Mouse (Mus musculus) testis, postnatal 10 days (tissue): ENCODE results near the gene Olfr57.
"Not testable (repeated sequence)": the region's sequence is repeated elsewhere in the genome, so short reads cannot be mapped to it uniquely, and the experiment has no call there.

Source experiments
- DNase-seq: peaks from one replicate; pipeline ENCODE4 v3.0.0; 2021; ENCODE audit warnings: low spot score

Gene Olfr57

DNA sequence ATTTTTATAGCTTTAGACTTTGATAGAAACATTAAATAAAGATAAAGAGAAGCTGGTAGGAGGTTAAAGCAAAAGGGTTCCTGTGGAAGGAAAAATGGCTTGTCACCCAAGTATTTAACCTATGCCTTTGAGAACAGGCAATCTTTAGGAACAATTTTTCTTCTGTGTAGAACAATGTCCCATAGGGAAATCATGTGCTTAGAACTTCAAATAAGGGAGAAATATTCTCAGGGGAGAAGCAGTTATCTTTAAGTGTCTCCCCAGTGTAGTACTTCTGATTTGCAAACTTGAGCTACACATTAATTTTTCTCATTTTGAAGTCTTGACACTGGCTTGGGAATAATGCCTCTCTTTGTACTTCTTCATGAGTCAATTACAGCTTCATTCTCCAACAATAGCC, at the start of gene Olfr57:
Gene Olfr57 (plus strand): TSS at position 301 of the 400 bp plus-strand sequence.
- DNase-seq = no peak

DNA sequence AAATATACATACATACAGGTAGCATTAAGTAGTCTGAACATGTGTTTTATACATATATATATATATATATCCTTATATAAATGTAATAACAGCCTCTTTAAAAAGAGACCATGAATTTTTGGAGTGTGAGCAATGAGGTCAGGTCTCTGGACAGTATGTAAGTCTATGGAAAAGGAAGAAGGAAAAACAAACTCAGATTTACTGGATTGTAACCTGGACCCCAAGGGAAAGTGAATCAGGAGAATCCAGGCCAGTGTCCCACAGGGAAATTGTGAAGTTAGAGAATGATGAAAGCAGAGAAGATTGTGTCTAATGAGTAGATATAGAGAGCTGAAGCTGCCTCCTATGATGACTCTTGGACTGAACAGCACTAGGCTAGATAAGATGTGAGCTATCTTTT, 47.8 kb upstream of the Olfr57 start, which contains the start of gene Olfr1352:
Gene Olfr1352 (plus strand): TSS at position 301 of the 400 bp plus-strand sequence.
- DNase-seq = no peak

DNA sequence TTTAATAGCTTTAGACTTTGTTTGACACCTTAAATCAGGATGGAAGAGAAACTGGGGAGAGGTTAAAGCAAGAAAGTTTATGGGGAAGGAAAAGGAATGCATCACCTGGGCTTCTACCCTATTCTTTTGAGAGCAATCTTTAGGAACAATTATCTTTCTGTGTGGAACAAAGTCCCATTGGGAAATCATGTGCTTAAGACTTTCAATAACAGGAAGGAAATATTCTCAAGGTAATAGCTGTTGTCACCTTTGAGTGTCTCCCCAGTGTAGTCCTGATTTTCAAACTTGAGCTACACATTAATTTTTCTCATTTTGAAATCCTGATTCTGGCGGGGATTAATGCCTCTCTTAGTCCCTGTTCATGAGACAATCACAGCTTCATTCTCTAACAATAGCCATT, 16.4 kb upstream of the Olfr57 start, which contains the start of gene Olfr1351:
Gene Olfr1351 (plus strand): TSS at position 301 of the 400 bp plus-strand sequence.
- DNase-seq = no peak

DNA sequence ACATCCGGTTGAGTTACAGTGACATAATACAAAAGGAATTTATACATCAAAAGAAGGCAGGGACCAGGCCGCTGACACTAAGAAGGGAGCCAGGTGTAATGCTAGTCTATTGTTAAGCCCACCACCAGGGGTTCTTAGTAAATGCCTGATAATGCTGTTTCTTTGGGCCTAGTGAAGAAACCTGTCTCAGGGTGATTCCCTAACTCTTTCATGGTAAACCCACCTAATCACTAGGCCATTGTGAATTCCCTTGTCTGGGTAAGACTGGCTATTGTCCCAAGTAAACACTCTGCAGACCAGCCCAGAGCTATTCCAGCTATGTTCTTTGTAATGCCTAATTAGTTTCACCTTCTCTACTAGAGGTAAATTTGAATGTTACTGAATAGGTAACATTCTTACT, 13.9 kb downstream of the Olfr57 start:
- not testable (repeated sequence) for DNase-seq

DNA sequence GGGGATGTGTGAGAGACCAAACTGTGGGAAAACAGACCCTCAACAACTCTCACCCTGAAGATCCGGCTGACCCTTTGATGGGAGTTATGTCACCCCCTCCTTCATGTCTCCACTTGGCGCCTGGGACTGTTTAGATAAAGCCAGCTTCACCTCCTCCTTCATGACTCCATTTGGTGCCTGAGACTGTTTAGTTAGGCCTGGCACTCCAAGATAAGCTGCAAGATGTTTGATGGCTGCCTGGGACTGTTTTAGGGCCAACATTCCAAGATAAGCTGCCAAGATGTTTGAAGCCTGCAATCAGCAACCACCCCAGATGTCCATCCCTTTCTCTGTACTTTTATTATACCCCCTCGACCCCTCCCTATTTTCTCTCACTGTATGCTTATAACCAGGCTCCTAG, 28.8 kb downstream of the Olfr57 start:
- not testable (repeated sequence) for DNase-seq
